Mouse (Mus musculus) MEL (cell line): ENCODE measurements around the gene Id1. TPM values are rescaled to one million over a fixed set of nuclear protein-coding genes. Genes with fewer than 3 reads are reported as not detected.
A peak's percentile ranks its signal among the peaks of the same experiment; 100 is the strongest.

ENCODE experiments used
- DNase-seq: peaks from one replicate; pipeline ENCODE4 v3.0.0; 2011; ENCODE audit warnings: low read depth, low spot score
- H3K27ac ChIP-seq: 2 replicates; pipeline ENCODE4 v1.5.1; 2012; ENCODE audit warnings: low read depth, mild to moderate bottlenecking, control low read depth, low read length, moderate library complexity; ENCODE audit not compliant: control insufficient read depth
- H3K27me3 ChIP-seq, 2 experiments: fragments of 150-350 bp in 1 of 2; sonication (generic) in 1 of 2; 2 replicates each; pipeline ENCODE4 v1.6.1; 2012; ENCODE audit warnings: low read length in 2 of 2, mild to moderate bottlenecking in 2 of 2, improper control_type of control experiment in 1 of 2, moderate library complexity in 1 of 2; ENCODE audit not compliant: insufficient read depth in 2 of 2, control insufficient read depth in 1 of 2
- H3K36me3 ChIP-seq, 2 experiments: 2 replicates each; pipeline ENCODE4 v1.6.1; 2012 to 2014; ENCODE audit warnings: low read length in 2 of 2, improper control_type of control experiment in 1 of 2, inconsistent platforms in 1 of 2, mild to moderate bottlenecking in 1 of 2; ENCODE audit not compliant: insufficient read depth in 2 of 2, control insufficient read depth in 1 of 2
- H3K4me1 ChIP-seq, 2 experiments: fragments of 150-350 bp in 1 of 2; sonication (generic) in 1 of 2; 2 replicates each; pipeline ENCODE4 v1.6.1; 2012; ENCODE audit warnings: low read length in 2 of 2, improper control_type of control experiment in 1 of 2, mild to moderate bottlenecking in 1 of 2; ENCODE audit not compliant: insufficient read depth in 2 of 2, control insufficient read depth in 1 of 2
- H3K4me3 ChIP-seq, 2 experiments: fragments of 150-350 bp in 1 of 2; sonication (generic) in 1 of 2; 2 replicates each; pipeline ENCODE4 v1.5.1; 2012; ENCODE audit warnings: low read depth in 2 of 2, low read length in 2 of 2, mild to moderate bottlenecking in 2 of 2, moderate library complexity in 2 of 2, control low read depth in 1 of 2, improper control_type of control experiment in 1 of 2; ENCODE audit not compliant: control insufficient read depth in 1 of 2, insufficient read depth in 1 of 2
- H3K79me2 ChIP-seq: 2 replicates; pipeline ENCODE4 v1.6.1; 2012; ENCODE audit warnings: mild to moderate bottlenecking, low read length, moderate library complexity; ENCODE audit not compliant: control insufficient read depth, poor library complexity, insufficient read depth
- H3K9ac ChIP-seq: 2 replicates; pipeline ENCODE4 v1.6.1; 2012; ENCODE audit warnings: low read depth, mild to moderate bottlenecking, control low read depth, low read length, moderate library complexity; ENCODE audit not compliant: control insufficient read depth, poor library complexity, severe bottlenecking
- H3K9me3 ChIP-seq: fragments of 150-350 bp; sonication (generic); replicated peaks from 2 replicates; pipeline ENCODE4 v1.6.1; 2012; ENCODE audit warnings: mild to moderate bottlenecking, low read length, improper control_type of control experiment, moderate library complexity; ENCODE audit not compliant: insufficient read depth
- BHLHE40 ChIP-seq: IDR thresholded peaks from 2 replicates; pipeline ENCODE4 v1.6.1; 2012; ENCODE audit warnings: low read depth, mild to moderate bottlenecking, inconsistent platforms, low read length, improper control_type of control experiment, borderline replicate concordance
- E2F4 ChIP-seq: IDR thresholded peaks from 2 replicates; pipeline ENCODE4 v1.6.1; 2011; ENCODE audit warnings: low read depth, low read length, improper control_type of control experiment, borderline replicate concordance
- ELF1 ChIP-seq: IDR thresholded peaks from 2 replicates; pipeline ENCODE4 v1.6.1; 2014; ENCODE audit warnings: low read depth, mild to moderate bottlenecking, inconsistent platforms, low read length, improper control_type of control experiment, moderate library complexity
- ETS1 ChIP-seq: IDR thresholded peaks from 2 replicates; pipeline ENCODE4 v1.6.1; 2012; ENCODE audit warnings: low read depth, mild to moderate bottlenecking, inconsistent platforms, low read length, improper control_type of control experiment, moderate library complexity
- GABPA ChIP-seq: IDR thresholded peaks from 2 replicates; pipeline ENCODE4 v1.6.1; 2012; ENCODE audit warnings: low read depth, mild to moderate bottlenecking, inconsistent platforms, low read length, improper control_type of control experiment, moderate library complexity
- GATA1 ChIP-seq: IDR thresholded peaks from 2 replicates; pipeline ENCODE4 v1.6.1; 2011; ENCODE audit warnings: low read depth, low read length, improper control_type of control experiment
- HCFC1 ChIP-seq: IDR thresholded peaks from 2 replicates; pipeline ENCODE4 v1.6.1; 2012; ENCODE audit warnings: low read depth, mild to moderate bottlenecking, inconsistent platforms, low read length, improper control_type of control experiment, moderate library complexity
- JUND ChIP-seq: IDR thresholded peaks from 2 replicates; pipeline ENCODE4 v1.6.1; 2011; ENCODE audit warnings: low read depth, mild to moderate bottlenecking, improper control_type of control experiment, low read length
- MEF2A ChIP-seq: IDR thresholded peaks from 2 replicates; pipeline ENCODE4 v1.6.1; 2014; ENCODE audit warnings: low read depth, mild to moderate bottlenecking, inconsistent platforms, low read length, improper control_type of control experiment; ENCODE audit not compliant: poor library complexity, insufficient replicate concordance, severe bottlenecking; ENCODE audit errors: extremely low read depth
- MYB ChIP-seq: IDR thresholded peaks from 2 replicates; pipeline ENCODE4 v1.6.1; 2011; ENCODE audit warnings: mild to moderate bottlenecking, low read depth, low read length, improper control_type of control experiment
- MYC ChIP-seq: IDR thresholded peaks from 2 replicates; pipeline ENCODE4 v1.6.1; 2011; ENCODE audit warnings: low read depth, mild to moderate bottlenecking, low read length, improper control_type of control experiment, moderate library complexity
- NRF1 ChIP-seq: IDR thresholded peaks from 2 replicates; pipeline ENCODE4 v1.6.1; 2014; ENCODE audit warnings: low read depth, mild to moderate bottlenecking, inconsistent platforms, low read length, improper control_type of control experiment, moderate library complexity; ENCODE audit not compliant: poor library complexity, insufficient read depth, severe bottlenecking
- POLR2A ChIP-seq, 2 experiments: IDR thresholded peaks; 2 replicates each; pipeline ENCODE4 v1.6.1; 2011 to 2012; ENCODE audit warnings: low read length in 2 of 2, mild to moderate bottlenecking in 2 of 2, control low read depth in 1 of 2, improper control_type of control experiment in 1 of 2, low read depth in 1 of 2, moderate library complexity in 1 of 2; ENCODE audit not compliant: control insufficient read depth in 1 of 2, insufficient read depth in 1 of 2, poor library complexity in 1 of 2
- POLR2AphosphoS2 ChIP-seq: IDR thresholded peaks from 2 replicates; pipeline ENCODE4 v1.6.1; 2011; ENCODE audit warnings: low read length, improper control_type of control experiment
- POLR2AphosphoS5 ChIP-seq: IDR thresholded peaks from 2 replicates; pipeline ENCODE4 v1.6.1; 2012; ENCODE audit warnings: low read depth, borderline replicate concordance, mild to moderate bottlenecking, inconsistent platforms, low read length, moderate library complexity, mixed read lengths
- RAD21 ChIP-seq: IDR thresholded peaks from 2 replicates; pipeline ENCODE4 v1.6.1; 2011; ENCODE audit warnings: mild to moderate bottlenecking, low read depth, low read length, improper control_type of control experiment
- RCOR1 ChIP-seq: IDR thresholded peaks from 2 replicates; pipeline ENCODE4 v1.6.1; 2012; ENCODE audit warnings: low read depth, mild to moderate bottlenecking, inconsistent platforms, low read length, improper control_type of control experiment
- SIN3A ChIP-seq: IDR thresholded peaks from 2 replicates; pipeline ENCODE4 v1.6.1; 2012; ENCODE audit warnings: low read length, improper control_type of control experiment, inconsistent platforms
- TAL1 ChIP-seq: IDR thresholded peaks from 2 replicates; pipeline ENCODE4 v1.6.1; 2012; ENCODE audit warnings: mild to moderate bottlenecking, inconsistent platforms, low read length, moderate library complexity, mixed read lengths
- TBP ChIP-seq: IDR thresholded peaks from 2 replicates; pipeline ENCODE4 v1.8.0; 2011; ENCODE audit warnings: low read depth, low read length, improper control_type of control experiment
- TCF12 ChIP-seq: IDR thresholded peaks from 2 replicates; pipeline ENCODE4 v1.6.1; 2014; ENCODE audit warnings: low read depth, mild to moderate bottlenecking, inconsistent platforms, low read length, improper control_type of control experiment, moderate library complexity
- UBTF ChIP-seq: IDR thresholded peaks from 2 replicates; pipeline ENCODE4 v1.6.1; 2012; ENCODE audit warnings: low read depth, mild to moderate bottlenecking, inconsistent platforms, low read length, improper control_type of control experiment, moderate library complexity, borderline replicate concordance; ENCODE audit not compliant: insufficient read depth
- USF1 ChIP-seq: IDR thresholded peaks from 2 replicates; pipeline ENCODE4 v1.6.1; 2014; ENCODE audit warnings: low read depth, mild to moderate bottlenecking, inconsistent platforms, low read length, improper control_type of control experiment, moderate library complexity
- USF2 ChIP-seq, 2 experiments: IDR thresholded peaks; 2 replicates each; pipeline ENCODE4 v1.6.1; 2011 to 2012; ENCODE audit warnings: improper control_type of control experiment in 2 of 2, low read length in 2 of 2, borderline replicate concordance in 1 of 2, inconsistent platforms in 1 of 2, low read depth in 1 of 2, mild to moderate bottlenecking in 1 of 2; ENCODE audit not compliant: insufficient read depth in 1 of 2
- ZC3H11A ChIP-seq: IDR thresholded peaks from 2 replicates; pipeline ENCODE4 v1.6.1; 2012; ENCODE audit warnings: low read depth, mild to moderate bottlenecking, inconsistent platforms, low read length, improper control_type of control experiment
- polyA plus RNA-seq, 2 experiments: library from polyadenylated mRNA; stranded (reverse) in 1 of 2; unstranded in 1 of 2; fragments of >175 nt in 1 of 2; fragments of >200 nt in 1 of 2; gene quantifications; 2 replicates each; pipeline versions ENCODE4 v1.2.1 to v1.2.4; 2012; ENCODE audit warnings: low replicate concordance in 2 of 2, low read depth in 1 of 2; ENCODE audit not compliant: insufficient read length in 2 of 2, insufficient read depth in 1 of 2, missing spikeins in 1 of 2
- total RNA-seq: library from RNA; depleted of rRNA; stranded (reverse); fragments of 300-350 nt; gene quantifications from 2 replicates; pipeline ENCODE4 v1.2.3, GENCODE M21; 2012

Id1 gene
- total and polyA plus RNA-seq, 3 experiments, result 102 to 486 TPM; not detected in 1

GRCm38 (mm10) chr2:152734501-152734900 is 1.6 kb upstream of the Id1 start:
- Histone ChIP-seq H3K4me1 (peaks cover 0 to 19% of the 10 kb centered on the region in 2 experiments; a peak in 2 of 4 replicates), H3K4me3 (no peak overlapping the region), H3K27ac (no peak overlapping the region), H3K9ac (no peak overlapping the region), H3K9me3 (no peaks in the 10 kb centered on the region), H3K27me3 (no peaks in the 10 kb centered on the region; a peak in 1 of 4 replicates), H3K36me3 (peaks cover 0 to 12% of the 10 kb centered on the region in 2 experiments; a peak in 2 of 4 replicates), H3K79me2 (peaks cover 18% of the 10 kb centered on the region)
- no peak for DNase-seq
- TF ChIP-seq MYB, result no peak
- TF ChIP-seq ELF1, result no peak
- TF ChIP-seq UBTF, result no peak
- TF ChIP-seq POLR2AphosphoS5, result no peak
- TF ChIP-seq E2F4, result no peak
- no peak for TF ChIP-seq HCFC1
- no peak for TF ChIP-seq TCF12
- TF ChIP-seq USF2 (IDR thresholded peaks at IDR 0.05; ENCODE audit: borderline replicate concordance in 1 of 2, insufficient read depth in 1 of 2, low read depth in 1 of 2, low read length in 2 of 2), result no peak
- no peak for TF ChIP-seq USF1
- no peak for TF ChIP-seq BHLHE40
- no peak for TF ChIP-seq TAL1
- TF ChIP-seq POLR2AphosphoS2, result no peak
- TF ChIP-seq GATA1, result no peak
- no peak for TF ChIP-seq POLR2A (IDR thresholded peaks at IDR 0.05; ENCODE audit: control insufficient read depth in 1 of 2, insufficient read depth in 1 of 2, low read depth in 1 of 2, low read length in 2 of 2, poor library complexity in 1 of 2)
- TF ChIP-seq RAD21, result no peak
- TF ChIP-seq RCOR1, result no peak
- TF ChIP-seq NRF1, result no peak
- no peak for TF ChIP-seq JUND
- no peak for TF ChIP-seq ZC3H11A
- TF ChIP-seq, all 39 proteins: peak for 0

GRCm38 (mm10) chr2:152734984-152735383 is 1.1 kb upstream of the Id1 start:
- Histone ChIP-seq H3K4me1 (peaks cover 0 to 19% of the 10 kb centered on the region in 2 experiments; a peak in 2 of 4 replicates), H3K36me3 (peaks cover 0 to 12% of the 10 kb centered on the region in 2 experiments; a peak in 2 of 4 replicates), H3K9ac (peak overlapping the region; percentile 53), H3K27me3 (no peaks in the 10 kb centered on the region; a peak in 1 of 4 replicates), H3K27ac (no peak overlapping the region), H3K79me2 (peaks cover 18% of the 10 kb centered on the region), H3K9me3 (no peaks in the 10 kb centered on the region), H3K4me3 (peak overlapping the region; percentile 38 to 39)
- no peak for TF ChIP-seq MYC
- no peak for TF ChIP-seq ZC3H11A
- no peak for TF ChIP-seq GATA1
- TF ChIP-seq TBP, result no peak
- TF ChIP-seq ETS1, result 0 out of 2 replicates have a peak, but pooled peaks have one; percentile 20
- no peak for TF ChIP-seq MEF2A
- TF ChIP-seq USF2 (IDR thresholded peaks at IDR 0.05; ENCODE audit: borderline replicate concordance in 1 of 2, insufficient read depth in 1 of 2, low read depth in 1 of 2, low read length in 2 of 2), result no peak
- TF ChIP-seq ELF1, result no peak
- TF ChIP-seq TCF12, result no peak
- no peak for TF ChIP-seq GABPA
- TF ChIP-seq SIN3A, result peak; percentile 14; the same call in 1 of the 2 replicates
- DNase-seq, result peak; percentile 73
